Mouse (Mus musculus): Measurements from ENCODE around the gene Plcd3. TPM values are rescaled to one million over a fixed set of nuclear protein-coding genes. Genes with fewer than 3 reads are reported as not detected.

The Plcd3 gene
- polyA plus RNA-seq, 1 experiment: 0.17 TPM

GRCm38 (mm10) chr11:103113005-103113404, 11.5 kb upstream of the Plcd3 start:
- peaks cover 30% of the 10 kb centered on the region for H3K27me3 ChIP-seq (ENCODE audit: control insufficient read depth)
- no peak overlapping the region for H3K4me3 ChIP-seq (replicated peaks)
- TF ChIP-seq TAL1 (IDR thresholded peaks at IDR 0.05; ENCODE audit: low read length) (no peak), GATA1 (IDR thresholded peaks at IDR 0.05; ENCODE audit: low read length) (no peak)
- no peaks in the 10 kb centered on the region for H3K9me3 ChIP-seq (ENCODE audit: control insufficient read depth, low read length)
- H3K4me1 ChIP-seq (ENCODE audit: control insufficient read depth): peaks cover 63% of the 10 kb centered on the region
- H3K36me3 ChIP-seq (ENCODE audit: control insufficient read depth): peaks cover 56% of the 10 kb centered on the region

GRCm38 (mm10) chr11:103112552-103112912, 11.1 kb upstream of the Plcd3 start:
- TF ChIP-seq GATA1 (IDR thresholded peaks at IDR 0.05; ENCODE audit: low read length) (no peak), TAL1 (IDR thresholded peaks at IDR 0.05; ENCODE audit: low read length) (no peak)
- peak overlapping the region; percentile 35 for H3K4me3 ChIP-seq (replicated peaks)
- peaks cover 58% of the 10 kb centered on the region for H3K4me1 ChIP-seq (ENCODE audit: control insufficient read depth)

GRCm38 (mm10) chr11:103111881-103112551, 10.6 kb upstream of the Plcd3 start:
- Histone ChIP-seq H3K36me3 (ENCODE audit: control insufficient read depth) (peaks cover 66% of the 10 kb centered on the region), H3K4me3 (replicated peaks) (peak overlapping the region; percentile 35), H3K9me3 (ENCODE audit: control insufficient read depth, low read length) (no peaks in the 10 kb centered on the region), H3K4me1 (ENCODE audit: control insufficient read depth) (peaks cover 58% of the 10 kb centered on the region), H3K27me3 (ENCODE audit: control insufficient read depth) (peaks cover 25% of the 10 kb centered on the region)
- TF ChIP-seq TAL1 (IDR thresholded peaks at IDR 0.05; ENCODE audit: low read length) (no peak), GATA1 (IDR thresholded peaks at IDR 0.05; ENCODE audit: low read length) (no peak)

More at GRCm38 (mm10) chr11:103112552-103112912, 11.1 kb upstream of the Plcd3 start:
- no peaks in the 10 kb centered on the region for H3K9me3 ChIP-seq (ENCODE audit: control insufficient read depth, low read length)
- H3K27me3 ChIP-seq (ENCODE audit: control insufficient read depth): peaks cover 27% of the 10 kb centered on the region
- H3K36me3 ChIP-seq (ENCODE audit: control insufficient read depth): peaks cover 61% of the 10 kb centered on the region

DNA sequence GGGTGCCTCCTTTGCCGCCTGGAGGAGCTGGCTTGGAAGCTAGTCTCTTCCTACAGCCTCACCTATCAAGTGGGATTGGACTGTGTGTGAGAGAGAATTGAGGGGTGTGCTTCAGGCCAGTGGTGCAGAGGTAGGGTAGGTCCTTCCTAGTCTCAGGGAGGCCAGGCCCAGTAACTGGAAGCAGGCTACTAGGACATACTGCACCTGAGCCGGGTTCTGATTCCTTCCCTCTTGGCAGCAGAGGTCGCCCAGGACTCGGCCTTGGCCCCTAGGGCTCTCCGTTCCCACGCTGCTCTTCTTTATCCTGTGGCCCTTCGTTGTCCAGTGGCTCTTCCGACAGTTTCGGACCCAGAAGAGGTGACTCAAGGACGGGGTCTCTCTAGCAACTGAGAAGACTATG, 9.8 kb upstream of the Plcd3 start:
- Histone ChIP-seq H3K9me3 (ENCODE audit: control insufficient read depth, low read length) (no peaks in the 10 kb centered on the region), H3K36me3 (ENCODE audit: control insufficient read depth) (peaks cover 73% of the 10 kb centered on the region), H3K27me3 (ENCODE audit: control insufficient read depth) (peaks cover 25% of the 10 kb centered on the region), H3K4me1 (ENCODE audit: control insufficient read depth) (peaks cover 58% of the 10 kb centered on the region), H3K4me3 (replicated peaks) (no peak overlapping the region)
- TF ChIP-seq GATA1 (IDR thresholded peaks at IDR 0.05; ENCODE audit: low read length) (no peak), TAL1 (IDR thresholded peaks at IDR 0.05; ENCODE audit: low read length) (no peak)

- Histone ChIP-seq H3K4me3 (replicated peaks) (peak overlapping the region; percentile 74), H3K36me3 (ENCODE audit: control insufficient read depth) (peaks cover 77% of the 10 kb centered on the region), H3K9me3 (ENCODE audit: control insufficient read depth, low read length) (peaks cover 2% of the 10 kb centered on the region; the same call in 1 of the 2 replicates), H3K27me3 (ENCODE audit: control insufficient read depth) (peaks cover 18% of the 10 kb centered on the region), H3K4me1 (ENCODE audit: control insufficient read depth) (peaks cover 66% of the 10 kb centered on the region)
- TF ChIP-seq GATA1 (IDR thresholded peaks at IDR 0.05; ENCODE audit: low read length) (no peak), TAL1 (IDR thresholded peaks at IDR 0.05; ENCODE audit: low read length) (no peak)
Measured at GRCm38 (mm10) chr11:103106386-103106785, 4.9 kb upstream of the Plcd3 start.

GRCm38 (mm10) chr11:103105810-103106209, 4.4 kb upstream of the Plcd3 start:
- Histone ChIP-seq H3K27me3 (ENCODE audit: control insufficient read depth) (peaks cover 19% of the 10 kb centered on the region), H3K4me1 (ENCODE audit: control insufficient read depth) (peaks cover 68% of the 10 kb centered on the region), H3K4me3 (replicated peaks) (peak overlapping the region; percentile 74), H3K36me3 (ENCODE audit: control insufficient read depth) (peaks cover 71% of the 10 kb centered on the region), H3K9me3 (ENCODE audit: control insufficient read depth, low read length) (peaks cover 5% of the 10 kb centered on the region; the same call in 1 of the 2 replicates)
- TF ChIP-seq TAL1 (IDR thresholded peaks at IDR 0.05; ENCODE audit: low read length): no peak
- TF ChIP-seq GATA1 (IDR thresholded peaks at IDR 0.05; ENCODE audit: low read length): no peak

DNA sequence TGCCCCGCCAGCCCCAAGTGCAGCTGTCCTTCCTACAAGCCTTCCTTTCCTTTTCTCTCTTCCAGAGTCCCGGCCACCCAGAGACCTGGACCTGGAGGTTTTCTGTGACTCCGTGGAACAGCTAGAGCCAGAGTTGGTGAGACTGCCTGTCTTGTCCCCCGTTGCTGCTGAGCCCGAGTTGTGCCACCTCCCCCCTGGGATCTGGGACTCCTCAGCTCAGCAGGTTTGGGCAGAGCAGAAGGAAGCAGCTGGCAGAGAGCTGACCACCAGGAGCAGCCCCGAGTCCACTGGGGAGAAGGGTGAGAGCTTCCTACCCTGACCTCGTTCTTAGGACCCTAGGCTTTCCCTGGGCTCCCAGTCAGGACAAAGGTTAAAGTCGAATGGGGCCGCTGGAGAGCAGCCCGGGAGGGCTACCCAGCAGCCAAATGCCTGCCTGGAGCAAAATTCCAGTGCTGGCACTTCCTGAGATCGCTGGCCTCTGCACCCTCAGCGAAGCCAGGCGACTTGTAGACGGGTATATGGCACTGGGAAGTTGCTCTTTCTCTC, 3.8 kb upstream of the Plcd3 start:
- peak overlapping the region; percentile 74 for H3K4me3 ChIP-seq (replicated peaks)
- peaks cover 68% of the 10 kb centered on the region for H3K4me1 ChIP-seq (ENCODE audit: control insufficient read depth)
- H3K9me3 ChIP-seq (ENCODE audit: control insufficient read depth, low read length): peaks cover 5% of the 10 kb centered on the region; the same call in 1 of the 2 replicates
- TF ChIP-seq GATA1 (IDR thresholded peaks at IDR 0.05; ENCODE audit: low read length) (no peak), TAL1 (IDR thresholded peaks at IDR 0.05; ENCODE audit: low read length) (no peak)
- peaks cover 23% of the 10 kb centered on the region for H3K27me3 ChIP-seq (ENCODE audit: control insufficient read depth)
- H3K36me3 ChIP-seq (ENCODE audit: control insufficient read depth): peaks cover 66% of the 10 kb centered on the region

- Histone ChIP-seq H3K4me3 (replicated peaks) (peak overlapping the region; percentile 74), H3K4me1 (ENCODE audit: control insufficient read depth) (peaks cover 68% of the 10 kb centered on the region)
- TF ChIP-seq GATA1 (IDR thresholded peaks at IDR 0.05; ENCODE audit: low read length) (peak; percentile 85), TAL1 (IDR thresholded peaks at IDR 0.05; ENCODE audit: low read length) (no peak)
Measured at GRCm38 (mm10) chr11:103104469-103104868, 3.0 kb upstream of the Plcd3 start.

DNA sequence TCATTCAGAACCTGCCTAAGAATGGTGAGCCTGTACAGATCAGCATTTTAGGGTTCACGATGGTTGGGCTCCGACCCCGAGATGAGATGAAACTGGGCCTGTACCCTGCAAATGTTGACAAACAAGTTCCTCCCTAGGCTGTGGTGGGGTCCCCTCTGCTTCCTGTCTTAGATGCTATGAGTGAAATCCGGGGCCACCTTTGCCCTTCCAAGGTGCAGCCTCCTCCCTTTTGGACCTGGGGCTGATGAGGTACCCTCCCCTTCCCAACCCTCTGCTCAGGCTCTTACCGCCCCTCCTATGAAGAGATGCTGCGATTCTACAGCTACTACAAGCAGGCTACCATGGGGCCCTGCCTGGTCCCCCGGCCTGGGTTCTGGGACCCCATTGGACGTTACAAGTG, 2.2 kb upstream of the Plcd3 start:
- TF ChIP-seq GATA1 (IDR thresholded peaks at IDR 0.05; ENCODE audit: low read length) (no peak), TAL1 (IDR thresholded peaks at IDR 0.05; ENCODE audit: low read length) (no peak)
- H3K4me1 ChIP-seq (ENCODE audit: control insufficient read depth): peaks cover 65% of the 10 kb centered on the region
- peak overlapping the region; percentile 74 for H3K4me3 ChIP-seq (replicated peaks)
- H3K27me3 ChIP-seq (ENCODE audit: control insufficient read depth): peaks cover 39% of the 10 kb centered on the region
- H3K9me3 ChIP-seq (ENCODE audit: control insufficient read depth, low read length): peaks cover 5% of the 10 kb centered on the region; the same call in 1 of the 2 replicates
- peaks cover 51% of the 10 kb centered on the region for H3K36me3 ChIP-seq (ENCODE audit: control insufficient read depth)

More at GRCm38 (mm10) chr11:103104469-103104868, 3.0 kb upstream of the Plcd3 start:
- peaks cover 31% of the 10 kb centered on the region for H3K27me3 ChIP-seq (ENCODE audit: control insufficient read depth)
- H3K36me3 ChIP-seq (ENCODE audit: control insufficient read depth): peaks cover 59% of the 10 kb centered on the region
- H3K9me3 ChIP-seq (ENCODE audit: control insufficient read depth, low read length): peaks cover 5% of the 10 kb centered on the region; the same call in 1 of the 2 replicates
